Mouse (Mus musculus): ENCODE measurements around the gene Plk2.

DNA sequence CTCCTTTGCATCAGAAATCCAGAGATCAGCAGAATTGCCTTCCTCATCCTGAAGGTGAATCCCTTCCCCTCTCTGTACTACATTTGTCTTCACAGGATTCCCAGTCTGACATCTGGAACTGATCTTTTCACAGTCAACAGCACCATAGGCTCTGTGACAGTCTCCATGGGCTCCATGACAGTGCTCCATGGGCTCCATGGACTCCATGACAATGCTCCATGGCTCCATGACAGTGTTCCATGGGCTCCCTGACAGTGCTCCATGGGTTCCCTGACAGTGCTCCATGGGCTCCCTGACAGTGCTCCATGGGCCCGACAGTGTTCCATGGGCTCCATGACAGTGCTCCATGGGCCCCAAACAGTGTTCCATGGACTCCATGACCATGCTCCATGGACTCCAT, 25.2 kb upstream of the Plk2 start:
- TF ChIP-seq CTCF (IDR thresholded peaks at IDR 0.05; ENCODE audit: extremely low read depth, insufficient read depth, insufficient read length, insufficient replicate concordance): no peak
- no peak for TF ChIP-seq POLR2A (IDR thresholded peaks at IDR 0.05; ENCODE audit: low read depth, low read length)

Measured in spleen, adult 2 months (tissue).